Mouse (Mus musculus): ENCODE measurements at regions not wholly inside any gene's neighbourhood (a gene's known extent, or its start where the extent isn't known, plus 50 kb on each side); places are given as distances from the start of the nearest gene placed in this dataset.

GRCm38 (mm10) chr1:61277170-61277710 is 299.5 kb downstream of the Icos start:
- no peak for DNase-seq

GRCm38 (mm10) chr1:61288185-61288584 is 310.5 kb downstream of the Icos start:
- DNase-seq, result no peak

- no peak for DNase-seq
These were observed 311.2 kb downstream of the Icos start for GRCm38 (mm10) chr1:61288946-61289345.

GRCm38 (mm10) chr1:61289552-61289951 is 311.8 kb downstream of the Icos start:
- DNase-seq, result no peak

GRCm38 (mm10) chr1:61293106-61293505 is 315.4 kb downstream of the Icos start:
- no peak for DNase-seq

GRCm38 (mm10) chr1:61295219-61295618 is 317.5 kb downstream of the Icos start:
- DNase-seq, result no peak

GRCm38 (mm10) chr1:61296831-61297230 is 319.1 kb downstream of the Icos start:
- no peak for DNase-seq

- DNase-seq, result no peak
These were observed 319.6 kb downstream of the Icos start for GRCm38 (mm10) chr1:61297361-61297760.

- peak; percentile 77 for DNase-seq
These were observed 320.3 kb downstream of the Icos start for GRCm38 (mm10) chr1:61298064-61298463.

- no peak for DNase-seq
These were observed 321.1 kb downstream of the Icos start for GRCm38 (mm10) chr1:61298779-61299178.

- no peak for DNase-seq
These were observed 322.8 kb downstream of the Icos start for GRCm38 (mm10) chr1:61300491-61300890.

- no peak for DNase-seq
These were observed 323.6 kb downstream of the Icos start for GRCm38 (mm10) chr1:61301041-61302030.

- no peak for DNase-seq
These were observed 324.9 kb downstream of the Icos start for GRCm38 (mm10) chr1:61302570-61303071.

GRCm38 (mm10) chr1:61306296-61306695 is 328.6 kb downstream of the Icos start:
- no peak for DNase-seq

- peak; percentile 47 for DNase-seq
These were observed 329.1 kb upstream of the Pard3b start for GRCm38 (mm10) chr1:61309563-61309962.

- DNase-seq, result no peak
These were observed 328.4 kb upstream of the Pard3b start for GRCm38 (mm10) chr1:61310063-61310760.

GRCm38 (mm10) chr1:61310761-61311090 is 327.9 kb upstream of the Pard3b start:
- DNase-seq, result no peak

GRCm38 (mm10) chr1:61313196-61313595 is 325.4 kb upstream of the Pard3b start:
- no peak for DNase-seq

GRCm38 (mm10) chr1:61316261-61316660 is 322.4 kb upstream of the Pard3b start:
- DNase-seq, result no peak

GRCm38 (mm10) chr1:61316736-61317135 is 321.9 kb upstream of the Pard3b start:
- DNase-seq, result peak; percentile 28

- no peak for DNase-seq
These were observed 320.6 kb upstream of the Pard3b start for GRCm38 (mm10) chr1:61318042-61318441.

GRCm38 (mm10) chr1:61321513-61322145 is 317.0 kb upstream of the Pard3b start:
- no peak for DNase-seq

- no peak for DNase-seq
These were observed 307.2 kb upstream of the Pard3b start for GRCm38 (mm10) chr1:61331456-61331855.

Data from kidney, postnatal 14 days (tissue).